Mouse (Mus musculus) limb, embryonic 13.5 days (tissue): ENCODE data around the gene Disp1. TPM values are rescaled to one million over a fixed set of nuclear protein-coding genes. Genes with fewer than 3 reads are reported as not detected.

Experiments
- ATAC-seq: fragments of 200-750 bp; cut with Nextera tagmentation; 2 replicates; pipeline ENCODE4 v1.8.0; 2017; ENCODE audit warnings: low read depth, moderate number of reproducible peaks, moderate TSS enrichment; ENCODE audit not compliant: low FRiP score
- H3K27ac ChIP-seq: fragments of 300-500 bp; sonication (generic); 2 replicates; pipeline ENCODE4 v1.5.1; 2015; ENCODE audit warnings: inconsistent platforms, mild to moderate bottlenecking, moderate library complexity
- H3K27me3 ChIP-seq: fragments of 300-500 bp; sonication (generic); 2 replicates; pipeline ENCODE4 v1.6.1; 2015; ENCODE audit warnings: mild to moderate bottlenecking, inconsistent platforms
- H3K36me3 ChIP-seq: fragments of 300-500 bp; sonication (generic); 2 replicates; pipeline ENCODE4 v1.6.1; 2015; ENCODE audit warnings: inconsistent platforms, mild to moderate bottlenecking, moderate library complexity
- H3K4me1 ChIP-seq: fragments of 300-500 bp; sonication (generic); 2 replicates; pipeline ENCODE4 v1.6.1; 2015; ENCODE audit warnings: inconsistent platforms
- H3K4me2 ChIP-seq: fragments of 300-500 bp; sonication (generic); replicated peaks from 2 replicates; pipeline ENCODE4 v1.6.1; 2015; ENCODE audit warnings: inconsistent platforms, mild to moderate bottlenecking, moderate library complexity
- H3K4me3 ChIP-seq: fragments of 300-500 bp; sonication (generic); 2 replicates; pipeline ENCODE4 v1.5.1; 2015; ENCODE audit warnings: moderate library complexity, mild to moderate bottlenecking, inconsistent platforms
- H3K9ac ChIP-seq: fragments of 300-500 bp; sonication (generic); 2 replicates; pipeline ENCODE4 v1.6.1; 2015; ENCODE audit warnings: mild to moderate bottlenecking, inconsistent platforms
- H3K9me3 ChIP-seq: fragments of 300-500 bp; sonication (generic); 2 replicates; pipeline ENCODE4 v1.6.1; 2016; ENCODE audit warnings: inconsistent platforms
- WGBS: fragments of 180-500 bp; shearing (Covaris S2); methylation state at CpG from one replicate; pipeline ENCODE4 v1.1.7; 2015; 5-methylcytosine and 5-hydroxymethylcytosine counted together
- polyA plus RNA-seq: library from polyadenylated mRNA; unstranded; fragments of >200 nt; fragmentation: Nextera tagmentation; extraction: Ambion mirVana; gene quantifications from 2 replicates; pipeline ENCODE4 v1.2.1, GENCODE M21; 2015

The Disp1 gene
- polyA plus RNA-seq, 1 experiment from 2014 or later = 34.0 TPM

- Histone ChIP-seq H3K36me3 (peaks cover 15% of the 10 kb centered on the region), H3K9me3 (peaks cover 6% of the 10 kb centered on the region), H3K9ac (no peak overlapping the region), H3K27ac (peak overlapping the region; percentile 33; the same call in 1 of the 2 replicates), H3K4me2 (no peak overlapping the region), H3K4me3 (no peak overlapping the region), H3K27me3 (no peaks in the 10 kb centered on the region), H3K4me1 (peaks cover 57% of the 10 kb centered on the region)
- WGBS = 56% methylated on average over 7 of the region's 7 CpGs
- no peak for ATAC-seq
These were observed 66.8 kb downstream of the Disp1 start for GRCm38 (mm10) chr1:183154296-183155204.

GRCm38 (mm10) chr1:183153354-183153753 is 68.0 kb downstream of the Disp1 start:
- no peak overlapping the region for H3K27ac ChIP-seq
- no peak overlapping the region for H3K4me3 ChIP-seq
- H3K9me3 ChIP-seq = peaks cover 6% of the 10 kb centered on the region
- H3K27me3 ChIP-seq = no peaks in the 10 kb centered on the region
- no peak for ATAC-seq
- 87% methylated on average over 4 of the region's 4 CpGs for WGBS
- peaks cover 13% of the 10 kb centered on the region for H3K36me3 ChIP-seq
- no peak overlapping the region for H3K4me2 ChIP-seq
- peaks cover 64% of the 10 kb centered on the region for H3K4me1 ChIP-seq
- no peak overlapping the region for H3K9ac ChIP-seq

GRCm38 (mm10) chr1:183151510-183152319 is 69.6 kb downstream of the Disp1 start:
- WGBS = 48% methylated on average over 12 of the region's 12 CpGs
- H3K4me1 ChIP-seq = peaks cover 75% of the 10 kb centered on the region
- no peak overlapping the region for H3K9ac ChIP-seq
- no peaks in the 10 kb centered on the region for H3K36me3 ChIP-seq
- H3K27me3 ChIP-seq = no peaks in the 10 kb centered on the region
- H3K9me3 ChIP-seq = no peaks in the 10 kb centered on the region
- H3K4me2 ChIP-seq = no peak overlapping the region
- H3K27ac ChIP-seq = peak overlapping the region; percentile 33; the same call in 1 of the 2 replicates
- no peak overlapping the region for H3K4me3 ChIP-seq
- ATAC-seq = no peak

- Histone ChIP-seq H3K9me3 (no peaks in the 10 kb centered on the region), H3K4me2 (no peak overlapping the region), H3K4me1 (peaks cover 78% of the 10 kb centered on the region), H3K27ac (no peak overlapping the region), H3K36me3 (no peaks in the 10 kb centered on the region), H3K27me3 (no peaks in the 10 kb centered on the region), H3K4me3 (no peak overlapping the region), H3K9ac (no peak overlapping the region)
- no peak for ATAC-seq
- WGBS = 44% methylated on average over 12 of the region's 12 CpGs
These were observed 70.9 kb downstream of the Disp1 start for GRCm38 (mm10) chr1:183150379-183150840.

- no peak for ATAC-seq
These were observed 71.7 kb downstream of the Disp1 start for GRCm38 (mm10) chr1:183149571-183150105.

GRCm38 (mm10) chr1:183147438-183147841 is 73.9 kb downstream of the Disp1 start:
- Histone ChIP-seq H3K9me3 (no peaks in the 10 kb centered on the region), H3K27me3 (no peaks in the 10 kb centered on the region), H3K4me3 (peak overlapping the region; percentile 55), H3K4me1 (peaks cover 87% of the 10 kb centered on the region), H3K9ac (peak overlapping the region; percentile 81), H3K27ac (peak overlapping the region; percentile 85), H3K36me3 (no peaks in the 10 kb centered on the region), H3K4me2 (peak overlapping the region; percentile 65)
- ATAC-seq = peak; percentile 92
- WGBS = 7% methylated on average over 5 of the region's 5 CpGs

More at GRCm38 (mm10) chr1:183149571-183150105, 71.7 kb downstream of the Disp1 start:
- H3K4me3 ChIP-seq = no peak overlapping the region
- no peak overlapping the region for H3K27ac ChIP-seq
- no peaks in the 10 kb centered on the region for H3K27me3 ChIP-seq
- whole genome bisulfite sequencing = 39% methylated on average over 5 of the region's 5 CpGs
- peaks cover 74% of the 10 kb centered on the region for H3K4me1 ChIP-seq
- no peak overlapping the region for H3K4me2 ChIP-seq
- H3K9ac ChIP-seq = no peak overlapping the region
- H3K36me3 ChIP-seq = no peaks in the 10 kb centered on the region
- H3K9me3 ChIP-seq = no peaks in the 10 kb centered on the region

GRCm38 (mm10) chr1:183146795-183147194 is 74.5 kb downstream of the Disp1 start:
- ATAC-seq = no peak
- Histone ChIP-seq H3K9ac (peak overlapping the region; percentile 81), H3K4me3 (peak overlapping the region; percentile 55), H3K4me2 (peak overlapping the region; percentile 65), H3K4me1 (peaks cover 84% of the 10 kb centered on the region), H3K36me3 (no peaks in the 10 kb centered on the region), H3K27me3 (no peaks in the 10 kb centered on the region), H3K9me3 (no peaks in the 10 kb centered on the region), H3K27ac (peak overlapping the region; percentile 85; the same call in 1 of the 2 replicates)
- 1% methylated on average over 9 of the region's 9 CpGs for WGBS

GRCm38 (mm10) chr1:183146102-183146735 is 75.1 kb downstream of the Disp1 start:
- H3K27ac ChIP-seq = peak overlapping the region; percentile 85
- peaks cover 84% of the 10 kb centered on the region for H3K4me1 ChIP-seq
- H3K36me3 ChIP-seq = no peaks in the 10 kb centered on the region
- H3K4me2 ChIP-seq = peak overlapping the region; percentile 65
- H3K4me3 ChIP-seq = peak overlapping the region; percentile 55
- H3K9ac ChIP-seq = peak overlapping the region; percentile 81
- H3K27me3 ChIP-seq = no peaks in the 10 kb centered on the region
- H3K9me3 ChIP-seq = no peaks in the 10 kb centered on the region
- no peak for ATAC-seq
- WGBS = 17% methylated on average over 7 of the region's 7 CpGs

- H3K36me3 ChIP-seq = 0 out of 2 replicates have a peak, but pooled peaks cover 3% of the 10 kb centered on the region
- H3K4me1 ChIP-seq = peaks cover 84% of the 10 kb centered on the region
- 7% methylated on average over 4 of the region's 4 CpGs for WGBS
- H3K27me3 ChIP-seq = no peaks in the 10 kb centered on the region
- H3K9me3 ChIP-seq = no peaks in the 10 kb centered on the region
- peak overlapping the region; percentile 59 for H3K4me2 ChIP-seq
- peak overlapping the region; percentile 54 for H3K9ac ChIP-seq
- no peak overlapping the region for H3K27ac ChIP-seq
- no peak for ATAC-seq
- H3K4me3 ChIP-seq = peak overlapping the region; percentile 34
These were observed 76.6 kb downstream of the Disp1 start for GRCm38 (mm10) chr1:183144602-183145205.

GRCm38 (mm10) chr1:183143246-183143645 is 78.1 kb downstream of the Disp1 start:
- Histone ChIP-seq H3K36me3 (0 out of 2 replicates have a peak, but pooled peaks cover 3% of the 10 kb centered on the region), H3K27me3 (no peaks in the 10 kb centered on the region), H3K4me1 (peaks cover 81% of the 10 kb centered on the region), H3K4me2 (peak overlapping the region; percentile 59), H3K27ac (no peak overlapping the region), H3K9me3 (no peaks in the 10 kb centered on the region), H3K9ac (peak overlapping the region; percentile 25; the same call in 1 of the 2 replicates), H3K4me3 (peak overlapping the region; percentile 34)
- 61% methylated on average over 7 of the region's 7 CpGs for WGBS
- ATAC-seq = no peak

- Histone ChIP-seq H3K4me3 (no peak overlapping the region), H3K36me3 (0 out of 2 replicates have a peak, but pooled peaks cover 3% of the 10 kb centered on the region), H3K9ac (peak overlapping the region; percentile 25; the same call in 1 of the 2 replicates), H3K4me2 (peak overlapping the region; percentile 59), H3K9me3 (no peaks in the 10 kb centered on the region), H3K27me3 (no peaks in the 10 kb centered on the region), H3K27ac (no peak overlapping the region), H3K4me1 (peaks cover 82% of the 10 kb centered on the region)
- no peak for ATAC-seq
- WGBS = 64% methylated on average over 5 of the region's 5 CpGs
These were observed 78.8 kb downstream of the Disp1 start for GRCm38 (mm10) chr1:183142566-183142965.
